Mouse (Mus musculus): Measurements from ENCODE around the gene Gm6583.
A peak's percentile ranks its signal among the peaks of the same experiment; 100 is the strongest.

Gene Gm6583

DNA sequence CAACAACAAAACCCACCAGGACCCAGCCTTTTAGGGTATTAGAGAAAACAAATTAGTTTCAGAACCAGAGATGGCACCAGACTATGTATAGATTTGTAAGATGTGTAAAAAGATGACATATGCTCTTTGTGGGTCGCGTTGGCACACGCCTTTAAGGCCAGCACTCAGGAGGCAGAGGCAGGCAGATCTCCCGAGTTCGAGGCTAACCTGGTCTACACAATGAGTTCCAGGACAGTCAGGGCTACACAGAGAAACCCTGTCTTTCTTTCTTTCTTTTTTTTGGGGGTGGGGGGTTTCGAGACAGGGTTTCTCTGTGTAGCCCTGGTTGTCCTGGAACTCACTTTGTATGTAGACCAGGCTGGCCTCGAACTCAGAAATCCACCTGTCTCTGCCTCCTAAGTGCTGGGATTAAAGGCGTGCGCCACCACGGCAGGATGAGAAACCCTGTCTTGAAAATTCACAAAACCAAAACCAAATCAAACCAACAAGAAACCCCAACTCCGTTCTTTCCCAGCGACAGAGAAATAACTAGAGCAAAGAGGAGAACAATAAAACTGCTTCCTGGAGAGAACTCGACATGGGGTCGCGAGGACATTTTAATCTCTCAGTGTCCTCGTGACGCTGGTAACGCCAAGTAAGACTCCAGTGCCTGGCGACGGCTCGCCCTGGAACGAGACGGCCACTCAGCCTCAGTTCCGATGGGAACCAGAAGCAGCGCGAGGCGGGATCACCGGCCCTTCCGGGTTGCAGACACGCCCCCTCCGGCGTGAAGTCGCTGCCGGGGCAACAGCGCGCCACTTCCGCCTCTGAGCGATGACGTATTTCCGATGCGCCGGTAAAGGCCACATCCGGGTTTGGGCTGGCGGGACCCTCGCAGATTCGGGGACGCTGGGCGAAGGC is 30.0 kb downstream of the Gm6583 start, which contains the start of gene Tfip11:
TSS of gene Tfip11 (plus strand) at position 813 of the 900 bp plus-strand sequence.
- peak; percentile 82 for DNase-seq (ENCODE audit: extremely low read depth, low read depth)

DNA sequence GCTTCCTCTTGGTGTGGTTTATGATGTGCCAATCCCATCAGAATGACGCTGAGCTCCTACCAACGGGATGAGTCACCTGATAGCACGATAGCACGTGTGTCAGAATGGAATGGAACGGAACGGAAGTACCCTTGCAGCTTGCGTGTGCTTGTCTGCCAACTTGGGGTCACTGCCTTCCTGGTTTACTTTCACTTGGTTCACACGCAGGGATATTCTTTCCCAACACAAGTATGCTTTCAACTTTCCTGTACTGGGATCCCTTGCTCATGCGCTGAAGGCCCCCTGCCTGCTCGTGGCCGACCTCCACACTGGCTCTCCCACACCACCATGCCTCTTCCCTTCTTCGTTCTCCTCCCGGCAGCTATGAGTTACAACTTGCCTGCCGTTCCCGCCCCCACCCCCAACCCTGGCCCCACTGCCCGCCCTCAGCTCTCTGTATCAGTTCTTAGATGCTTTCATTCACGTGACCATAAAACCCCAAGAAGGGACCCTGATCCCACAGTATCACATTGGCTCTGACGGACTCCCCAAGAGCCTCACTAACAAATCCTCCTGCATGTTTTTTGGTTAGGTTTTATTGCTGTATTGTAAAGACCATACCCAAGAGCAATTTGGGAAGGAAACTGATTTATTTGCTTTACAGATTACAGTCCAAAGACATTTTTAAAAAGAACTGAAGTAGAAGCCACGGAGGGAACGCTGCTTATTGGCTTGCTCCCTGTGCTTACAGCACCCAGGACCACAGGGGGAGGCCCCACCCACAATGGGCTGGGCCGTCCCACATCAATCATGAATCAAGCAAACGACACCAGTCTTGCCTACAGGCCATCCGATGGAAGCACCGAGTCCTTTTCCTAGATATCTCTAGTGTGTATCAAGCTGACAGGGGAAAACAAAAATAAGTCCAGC is 30.9 kb downstream of the Gm6583 start:
- peak; percentile 86 for DNase-seq (ENCODE audit: extremely low read depth, low read depth)

DNA sequence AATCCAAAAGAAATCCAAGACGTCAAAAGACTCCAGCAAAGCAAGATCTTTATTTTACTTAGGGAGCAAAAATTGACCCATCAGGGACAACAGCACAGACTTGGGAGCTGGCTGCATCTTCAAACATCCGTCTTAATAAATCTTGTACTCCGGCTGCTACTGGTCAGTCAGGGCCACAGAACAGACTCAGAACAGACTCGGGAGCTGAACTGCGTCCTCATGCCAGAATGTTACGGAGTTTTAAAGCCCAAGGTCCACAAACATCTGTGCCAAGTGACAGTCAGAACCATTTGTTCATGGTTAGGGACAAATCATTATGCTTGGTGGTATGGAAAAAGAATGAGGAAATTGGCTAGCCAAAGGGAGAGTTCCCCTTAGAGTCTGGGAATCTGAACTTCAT is 32.6 kb downstream of the Gm6583 start:
- no peak for DNase-seq (ENCODE audit: extremely low read depth, low read depth)

GRCm38 (mm10) chr5:112321376-112321775 is 34.5 kb downstream of the Gm6583 start:
- DNase-seq (ENCODE audit: extremely low read depth, low read depth) = no peak

DNA sequence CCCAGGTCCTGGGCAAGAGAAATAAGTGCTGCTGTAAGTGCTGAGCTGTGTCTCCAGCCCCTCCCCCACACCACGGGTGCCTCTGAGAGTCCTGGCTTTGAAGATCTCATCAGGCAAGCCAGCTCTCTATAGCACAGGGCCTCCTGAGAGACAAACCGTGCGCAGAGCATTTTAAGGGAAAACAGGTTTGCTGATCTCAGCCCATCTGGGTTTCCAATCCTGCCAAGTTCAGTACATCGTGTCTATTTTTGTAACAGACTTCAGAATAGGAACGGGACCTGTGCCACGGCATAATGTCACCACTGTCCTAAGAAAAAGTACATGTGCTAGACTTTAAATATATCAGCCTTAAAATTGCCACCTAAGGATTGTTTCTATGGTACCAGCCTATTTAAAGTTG is 34.9 kb downstream of the Gm6583 start:
- DNase-seq (ENCODE audit: extremely low read depth, low read depth) = no peak

DNA sequence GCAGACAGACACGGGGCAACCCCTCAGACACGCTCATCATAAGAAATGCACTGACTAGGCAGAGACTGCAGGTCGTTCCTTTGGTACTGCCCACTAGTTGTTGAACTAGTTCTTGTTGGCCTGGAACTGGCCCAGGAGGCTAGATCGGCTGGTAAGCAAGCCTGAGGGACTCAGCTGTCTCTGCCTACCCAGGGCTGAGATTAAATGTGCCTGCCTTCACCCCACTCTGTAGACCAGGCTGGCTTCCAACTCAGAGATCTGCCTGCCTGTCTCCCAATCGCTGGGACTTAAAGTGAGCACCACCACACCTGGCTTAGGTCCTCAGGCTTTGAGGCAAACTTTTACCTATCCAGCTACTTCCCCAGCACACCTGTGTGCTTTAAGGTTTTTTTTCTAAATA is 35.5 kb downstream of the Gm6583 start:
- DNase-seq (ENCODE audit: extremely low read depth, low read depth) = no peak

DNA sequence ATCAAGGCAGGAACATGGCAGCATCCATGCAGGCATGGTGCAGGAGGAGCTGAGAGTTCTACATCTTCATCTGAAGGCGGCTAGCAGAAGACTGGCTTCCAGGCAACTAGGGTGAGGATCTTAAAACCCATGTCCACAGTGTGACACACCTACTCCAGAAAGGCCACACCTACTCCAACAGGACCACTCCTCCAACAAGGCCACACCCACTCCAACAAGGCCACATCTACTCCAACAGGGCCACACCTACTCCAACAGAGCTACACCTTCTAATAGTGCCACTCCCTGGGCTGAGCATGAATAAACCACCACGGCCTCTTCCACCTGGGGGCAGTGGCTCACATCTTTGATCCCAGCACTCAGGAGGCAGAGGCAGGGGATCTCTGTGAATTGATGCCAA is 36.5 kb downstream of the Gm6583 start:
- peak; percentile 44 for DNase-seq (ENCODE audit: extremely low read depth, low read depth)

DNA sequence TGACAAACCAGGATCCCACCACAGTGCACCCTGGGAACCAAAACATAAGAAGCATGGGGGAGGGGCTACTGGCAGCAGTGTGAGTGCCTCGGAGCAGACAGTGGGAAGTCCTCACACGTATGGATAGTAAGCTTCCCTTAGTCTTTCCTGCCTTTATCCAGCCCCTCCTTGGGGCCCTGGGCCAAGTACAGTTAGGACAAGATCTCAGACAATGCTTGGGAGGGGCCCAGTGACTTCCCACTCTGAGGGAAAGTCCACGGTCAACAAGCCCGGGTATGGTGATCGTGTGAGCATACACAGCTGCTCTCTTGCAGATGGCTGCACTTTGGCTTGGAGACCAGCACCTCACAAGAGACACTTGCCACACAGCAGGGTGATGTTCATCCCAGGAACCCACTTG is 38.5 kb downstream of the Gm6583 start:
- DNase-seq (ENCODE audit: extremely low read depth, low read depth) = no peak

DNA sequence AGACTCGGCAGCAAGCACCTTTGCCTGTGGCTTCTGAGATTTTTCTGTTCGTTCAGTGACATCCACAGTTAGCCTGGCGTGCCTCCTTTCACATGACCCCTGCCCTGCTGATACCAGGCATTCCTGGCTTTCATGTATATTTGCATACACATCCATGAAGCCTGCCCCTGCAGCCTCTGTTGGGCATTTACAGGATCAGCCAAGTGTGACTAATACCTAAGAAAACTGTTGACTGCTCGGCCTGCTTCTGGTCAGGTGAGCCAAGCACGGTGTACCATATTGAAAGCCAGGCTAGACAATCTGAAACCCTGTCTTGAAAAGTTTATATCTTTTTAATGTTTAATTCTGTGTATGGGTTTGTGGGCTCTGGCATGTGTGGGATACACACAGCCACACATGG is 39.4 kb downstream of the Gm6583 start:
- DNase-seq (ENCODE audit: extremely low read depth, low read depth) = no peak

DNA sequence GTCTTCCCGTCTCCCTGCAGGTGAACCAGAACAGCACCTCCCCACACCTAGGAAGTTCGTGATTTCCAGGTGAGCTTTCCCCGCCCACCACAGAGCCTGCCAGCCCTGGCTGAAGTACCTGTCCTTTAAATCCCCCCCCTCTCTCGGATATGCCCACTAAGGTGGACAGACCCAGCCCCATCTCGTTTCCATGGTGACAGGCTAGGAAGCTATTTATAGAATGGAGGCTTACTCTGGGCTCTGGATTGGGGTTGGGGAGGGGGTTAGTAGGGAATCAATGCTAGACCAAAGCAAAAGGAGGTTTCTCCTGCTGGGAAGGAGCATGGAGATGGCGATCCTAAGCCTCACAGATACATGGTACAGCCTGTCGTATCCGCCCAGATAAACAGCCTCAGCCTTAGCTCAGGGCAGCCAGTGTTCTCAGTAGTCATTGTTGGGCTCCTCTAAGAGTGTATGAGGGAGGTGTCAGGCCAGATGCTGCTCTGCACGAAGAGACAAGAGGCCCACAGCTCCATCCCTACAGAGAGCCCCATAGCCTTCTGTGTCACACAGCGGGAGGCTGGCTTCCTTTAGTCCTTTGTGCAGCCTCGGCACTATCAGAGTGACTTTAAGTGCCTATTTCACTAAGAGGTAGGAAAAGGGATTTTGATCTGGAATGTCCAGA is 42.5 kb downstream of the Gm6583 start:
- DNase-seq (ENCODE audit: extremely low read depth, low read depth) = no peak

- no peak for DNase-seq (ENCODE audit: extremely low read depth, low read depth)
Measured at GRCm38 (mm10) chr5:112305842-112306241, 50.0 kb downstream of the Gm6583 start.

Measured in MEL-GATA-1-ER (cell line).